ENCODE assay signal across 12 mouse cellular contexts in genomic region chr3:53620355-53620754, GRCm38 (mm10).
"Had no signal": no experiment of that assay in that cellular context is flagged by ENCODE, and none has a peak within 500 bp of the region (broad histone marks: within the 10 kb centered on the region; RNA-seq: fewer than 3 reads in every experiment).

No protein-coding gene starts in this region.

- ATAC-seq: midbrain, embryonic 16.5 days had no signal

- H3K4me3 ChIP-seq: kidney, embryonic 15.5 days; left cerebral cortex, adult 2 months; limb, embryonic 10.5 days; liver, embryonic 15.5 days; midbrain, embryonic 12.5 days had no signal

- H3K27ac ChIP-seq: kidney, embryonic 15.5 days; left cerebral cortex, adult 2 months; limb, embryonic 10.5 days; liver, embryonic 15.5 days; midbrain, embryonic 12.5 days had no signal

- H3K9me3 ChIP-seq: kidney, embryonic 15.5 days; limb, embryonic 10.5 days; liver, embryonic 15.5 days; midbrain, embryonic 12.5 days had no signal

- H3K4me2 ChIP-seq: kidney, embryonic 15.5 days; liver, embryonic 11.5 days; liver, embryonic 15.5 days; midbrain, embryonic 12.5 days had no signal

- H3K4me1 ChIP-seq: liver, embryonic 15.5 days; midbrain, embryonic 12.5 days had no signal

- H3K36me3 ChIP-seq: kidney, embryonic 15.5 days; limb, embryonic 10.5 days; liver, embryonic 15.5 days; midbrain, embryonic 12.5 days had no signal

- H3K9ac ChIP-seq: kidney, embryonic 15.5 days; liver, embryonic 15.5 days; midbrain, embryonic 12.5 days had no signal

- H3K27me3 ChIP-seq: kidney, embryonic 15.5 days; liver, embryonic 15.5 days; midbrain, embryonic 12.5 days had no signal

- DNase-seq: kidney, postnatal 25 days; lung, adult 2 months; lung, postnatal 14 days; right cerebral cortex, postnatal 14 days; thymus, postnatal 36 days had no signal
